Mouse (Mus musculus) bone marrow macrophage, adult 2 months (primary cell): ENCODE measurements at regions not wholly inside any gene's neighbourhood (a gene's known extent, or its start where the extent isn't known, plus 50 kb on each side); places are given as distances from the start of the nearest gene placed in this dataset.

ENCODE experiments used
- H3K27ac ChIP-seq: 2 replicates; pipeline ENCODE4 v1.5.1; 2012; ENCODE audit warnings: low read depth, low read length; ENCODE audit not compliant: insufficient read depth
- H3K4me1 ChIP-seq: 2 replicates; pipeline ENCODE4 v1.6.1; 2012; ENCODE audit warnings: low read length; ENCODE audit not compliant: control insufficient read depth, insufficient read depth
- H3K4me3 ChIP-seq: 2 replicates; pipeline ENCODE4 v1.5.1; 2012; ENCODE audit warnings: mild to moderate bottlenecking, low read length, moderate library complexity; ENCODE audit not compliant: insufficient read depth
- CTCF ChIP-seq: IDR thresholded peaks from 2 replicates; pipeline ENCODE4 v1.5.1; 2012; ENCODE audit warnings: low read depth, mild to moderate bottlenecking, low read length, moderate library complexity
- POLR2A ChIP-seq: IDR thresholded peaks from 2 replicates; pipeline ENCODE4 v1.6.1; 2012; ENCODE audit warnings: mild to moderate bottlenecking, low read depth, low read length, borderline replicate concordance

GRCm38 (mm10) chr9:113324489-113324888 is 383.6 kb downstream of the Pdcd6ip start:
- no peak overlapping the region for H3K4me3 ChIP-seq
- no peak overlapping the region for H3K27ac ChIP-seq
- H3K4me1 ChIP-seq = no peaks in the 10 kb centered on the region
- TF ChIP-seq POLR2A (no peak), CTCF (no peak)

GRCm38 (mm10) chr9:113309707-113310574 is 398.1 kb downstream of the Pdcd6ip start:
- Histone ChIP-seq H3K4me1 (no peaks in the 10 kb centered on the region), H3K4me3 (no peak overlapping the region), H3K27ac (no peak overlapping the region)
- TF ChIP-seq POLR2A = no peak
- TF ChIP-seq CTCF = no peak

GRCm38 (mm10) chr9:113305761-113306160 is 402.3 kb downstream of the Pdcd6ip start:
- Histone ChIP-seq H3K27ac (no peak overlapping the region), H3K4me3 (no peak overlapping the region), H3K4me1 (no peaks in the 10 kb centered on the region)
- no peak for TF ChIP-seq POLR2A
- TF ChIP-seq CTCF = no peak

GRCm38 (mm10) chr9:113302429-113302828 is 405.6 kb downstream of the Pdcd6ip start:
- Histone ChIP-seq H3K4me3 (no peak overlapping the region), H3K27ac (no peak overlapping the region), H3K4me1 (no peaks in the 10 kb centered on the region)
- TF ChIP-seq CTCF (no peak), POLR2A (no peak)

- Histone ChIP-seq H3K4me3 (no peak overlapping the region), H3K27ac (no peak overlapping the region), H3K4me1 (no peaks in the 10 kb centered on the region)
- no peak for TF ChIP-seq POLR2A
- TF ChIP-seq CTCF = no peak
Measured at GRCm38 (mm10) chr9:113300846-113301245, 407.2 kb downstream of the Pdcd6ip start.

GRCm38 (mm10) chr9:113299900-113300299 is 408.2 kb downstream of the Pdcd6ip start:
- TF ChIP-seq POLR2A (no peak), CTCF (no peak)
- Histone ChIP-seq H3K27ac (no peak overlapping the region), H3K4me1 (no peaks in the 10 kb centered on the region), H3K4me3 (no peak overlapping the region)

GRCm38 (mm10) chr9:113295850-113296467 is 412.1 kb downstream of the Pdcd6ip start:
- no peaks in the 10 kb centered on the region for H3K4me1 ChIP-seq
- H3K4me3 ChIP-seq = no peak overlapping the region
- no peak for TF ChIP-seq POLR2A
- no peak for TF ChIP-seq CTCF
- no peak overlapping the region for H3K27ac ChIP-seq

- H3K27ac ChIP-seq = no peak overlapping the region
- TF ChIP-seq CTCF (no peak), POLR2A (no peak)
- no peak overlapping the region for H3K4me3 ChIP-seq
- H3K4me1 ChIP-seq = no peaks in the 10 kb centered on the region
Measured at GRCm38 (mm10) chr9:113287397-113287796, 420.7 kb downstream of the Pdcd6ip start.

GRCm38 (mm10) chr9:113283244-113283643 is 424.8 kb downstream of the Pdcd6ip start:
- no peak overlapping the region for H3K4me3 ChIP-seq
- no peaks in the 10 kb centered on the region for H3K4me1 ChIP-seq
- TF ChIP-seq POLR2A = no peak
- TF ChIP-seq CTCF = no peak
- no peak overlapping the region for H3K27ac ChIP-seq

- H3K27ac ChIP-seq = no peak overlapping the region
- H3K4me1 ChIP-seq = no peaks in the 10 kb centered on the region
- no peak overlapping the region for H3K4me3 ChIP-seq
- TF ChIP-seq CTCF (no peak), POLR2A (no peak)
Measured at GRCm38 (mm10) chr9:113270595-113270994, 437.5 kb downstream of the Pdcd6ip start.
